Mouse (Mus musculus): Measurements from ENCODE around the gene Aspscr1. TPM values are rescaled to one million over a fixed set of nuclear protein-coding genes. Genes with fewer than 3 reads are reported as not detected.

Aspscr1 gene
- polyA plus RNA-seq (2015; fragmentation: Nextera tagmentation; extraction: Ambion mirVana), result 128 and 129 TPM in 2 replicates

- peak; percentile 97 for ATAC-seq (ENCODE audit: low FRiP score, low read depth)
- WGBS, result 1% methylated on average over 83 of the region's 83 CpGs
Observed at GRCm38 (mm10) chr11:120672687-120673593, at the start of gene Aspscr1. Gene Aspscr1 (plus strand): TSS chr11:120672973.

GRCm38 (mm10) chr11:120623961-120624679, 48.7 kb upstream of the Aspscr1 start:
- peak; percentile 55; the same call in 1 of the 2 replicates for ATAC-seq (ENCODE audit: low FRiP score, low read depth)
- WGBS, result 13% methylated on average over 30 of the region's 30 CpGs
- H3K27ac ChIP-seq, result peak overlapping the region; percentile 8; the same call in 1 of the 2 replicates
- H3K9me3 ChIP-seq, result no peaks in the 10 kb centered on the region
- H3K9ac ChIP-seq, result peak overlapping the region; percentile 76
- H3K27me3 ChIP-seq, result no peaks in the 10 kb centered on the region
- peaks cover 60% of the 10 kb centered on the region for H3K36me3 ChIP-seq
- peak overlapping the region; percentile 100 for H3K4me2 ChIP-seq (replicated peaks)
- peak overlapping the region; percentile 96 for H3K4me3 ChIP-seq
- H3K4me1 ChIP-seq, result peaks cover 17% of the 10 kb centered on the region

More at GRCm38 (mm10) chr11:120672687-120673593, at the start of gene Aspscr1:
- no peaks in the 10 kb centered on the region for H3K9me3 ChIP-seq
- peak within 1 kb of the TSS; percentile 76 for H3K9ac ChIP-seq
- peaks cover 23% of the 10 kb centered on the region for H3K36me3 ChIP-seq
- peak within 1 kb of the TSS; percentile 72 for H3K4me3 ChIP-seq
- H3K4me2 ChIP-seq (replicated peaks), result peak within 1 kb of the TSS; percentile 89
- peaks cover 16% of the 10 kb centered on the region for H3K4me1 ChIP-seq
- H3K27me3 ChIP-seq, result no peaks in the 10 kb centered on the region
- peak within 1 kb of the TSS; percentile 79 for H3K27ac ChIP-seq

- H3K27ac ChIP-seq, result peak overlapping the region; percentile 8; the same call in 1 of the 2 replicates
- peaks cover 62% of the 10 kb centered on the region for H3K36me3 ChIP-seq
- H3K27me3 ChIP-seq, result no peaks in the 10 kb centered on the region
- peak overlapping the region; percentile 100 for H3K4me2 ChIP-seq (replicated peaks)
- H3K9ac ChIP-seq, result peak overlapping the region; percentile 76
- H3K9me3 ChIP-seq, result no peaks in the 10 kb centered on the region
- peak overlapping the region; percentile 96 for H3K4me3 ChIP-seq
- ATAC-seq (ENCODE audit: low FRiP score, low read depth), result peak; percentile 81
- peaks cover 18% of the 10 kb centered on the region for H3K4me1 ChIP-seq
- WGBS, result under 1% methylated on average over 53 of the region's 53 CpGs
Observed at GRCm38 (mm10) chr11:120624680-120625111, 48.1 kb upstream of the Aspscr1 start.

GRCm38 (mm10) chr11:120625152-120625775, 47.5 kb upstream of the Aspscr1 start, which contains the start of gene Sirt7:
Gene Sirt7 (minus strand): TSS chr11:120625240.
- H3K27ac ChIP-seq, result peak within 1 kb of the TSS; percentile 61
- peak within 1 kb of the TSS; percentile 76 for H3K9ac ChIP-seq
- peak within 1 kb of the TSS; percentile 96 for H3K4me3 ChIP-seq
- H3K4me1 ChIP-seq, result peaks cover 24% of the 10 kb centered on the region
- WGBS, result 17% methylated on average over 5 of the region's 5 CpGs
- no peaks in the 10 kb centered on the region for H3K9me3 ChIP-seq
- H3K27me3 ChIP-seq, result no peaks in the 10 kb centered on the region
- peak; percentile 25; the same call in 1 of the 2 replicates for ATAC-seq (ENCODE audit: low FRiP score, low read depth)
- peak within 1 kb of the TSS; percentile 100 for H3K4me2 ChIP-seq (replicated peaks)
- peaks cover 58% of the 10 kb centered on the region for H3K36me3 ChIP-seq

- H3K4me3 ChIP-seq, result no peak overlapping the region
- no peak overlapping the region for H3K27ac ChIP-seq
- no peak for ATAC-seq (ENCODE audit: low FRiP score, low read depth)
- no peaks in the 10 kb centered on the region for H3K27me3 ChIP-seq
- 93% methylated on average over 11 of the region's 11 CpGs for WGBS
- no peaks in the 10 kb centered on the region for H3K9me3 ChIP-seq
- no peak overlapping the region for H3K4me2 ChIP-seq (replicated peaks)
- H3K36me3 ChIP-seq, result peaks cover 42% of the 10 kb centered on the region
- no peak overlapping the region for H3K9ac ChIP-seq
- H3K4me1 ChIP-seq, result peaks cover 40% of the 10 kb centered on the region
Observed at GRCm38 (mm10) chr11:120626785-120627467, 45.8 kb upstream of the Aspscr1 start.

- WGBS, result 80% methylated on average over 22 of the region's 22 CpGs
- Histone ChIP-seq H3K4me2 (replicated peaks) (no peak overlapping the region), H3K9me3 (no peaks in the 10 kb centered on the region), H3K27me3 (no peaks in the 10 kb centered on the region), H3K36me3 (peaks cover 35% of the 10 kb centered on the region), H3K4me3 (no peak overlapping the region), H3K27ac (no peak overlapping the region), H3K4me1 (peaks cover 46% of the 10 kb centered on the region), H3K9ac (no peak overlapping the region)
- no peak for ATAC-seq (ENCODE audit: low FRiP score, low read depth)
Observed at GRCm38 (mm10) chr11:120627468-120628300, 45.1 kb upstream of the Aspscr1 start.

GRCm38 (mm10) chr11:120628601-120629340, 44.0 kb upstream of the Aspscr1 start:
- no peak for ATAC-seq (ENCODE audit: low FRiP score, low read depth)
- Histone ChIP-seq H3K4me2 (replicated peaks) (0 out of 2 replicates have a peak overlapping the region, but pooled peaks have one; percentile 11), H3K9me3 (no peaks in the 10 kb centered on the region), H3K9ac (0 out of 2 replicates have a peak overlapping the region, but pooled peaks have one; percentile 19), H3K36me3 (peaks cover 30% of the 10 kb centered on the region), H3K27ac (no peak overlapping the region), H3K4me1 (peaks cover 45% of the 10 kb centered on the region), H3K4me3 (no peak overlapping the region), H3K27me3 (no peaks in the 10 kb centered on the region)
- WGBS, result 94% methylated on average over 23 of the region's 23 CpGs

- H3K4me1 ChIP-seq, result peaks cover 43% of the 10 kb centered on the region
- peaks cover 30% of the 10 kb centered on the region for H3K36me3 ChIP-seq
- WGBS, result 81% methylated on average over 23 of the region's 23 CpGs
- no peak for ATAC-seq (ENCODE audit: low FRiP score, low read depth)
- no peaks in the 10 kb centered on the region for H3K27me3 ChIP-seq
- no peak overlapping the region for H3K27ac ChIP-seq
- no peaks in the 10 kb centered on the region for H3K9me3 ChIP-seq
- no peak overlapping the region for H3K4me3 ChIP-seq
- 0 out of 2 replicates have a peak overlapping the region, but pooled peaks have one; percentile 19 for H3K9ac ChIP-seq
- H3K4me2 ChIP-seq (replicated peaks), result peak overlapping the region; percentile 11; the same call in 1 of the 2 replicates
Observed at GRCm38 (mm10) chr11:120629341-120629730, 43.4 kb upstream of the Aspscr1 start.

- Histone ChIP-seq H3K4me1 (peaks cover 42% of the 10 kb centered on the region), H3K9me3 (no peaks in the 10 kb centered on the region), H3K27me3 (no peaks in the 10 kb centered on the region), H3K4me2 (replicated peaks) (peak overlapping the region; percentile 25), H3K27ac (no peak overlapping the region), H3K9ac (peak overlapping the region; percentile 55), H3K36me3 (peaks cover 30% of the 10 kb centered on the region), H3K4me3 (no peak overlapping the region)
- WGBS, result 53% methylated on average over 7 of the region's 7 CpGs
- no peak for ATAC-seq (ENCODE audit: low FRiP score, low read depth)
Observed at GRCm38 (mm10) chr11:120629911-120630310, 42.9 kb upstream of the Aspscr1 start.

GRCm38 (mm10) chr11:120630401-120630871, 42.3 kb upstream of the Aspscr1 start:
- Histone ChIP-seq H3K27me3 (no peaks in the 10 kb centered on the region), H3K36me3 (peaks cover 30% of the 10 kb centered on the region), H3K4me3 (no peak overlapping the region), H3K9me3 (no peaks in the 10 kb centered on the region), H3K4me1 (peaks cover 37% of the 10 kb centered on the region), H3K9ac (peak overlapping the region; percentile 55), H3K4me2 (replicated peaks) (peak overlapping the region; percentile 25), H3K27ac (peak overlapping the region; percentile 18; the same call in 1 of the 2 replicates)
- 71% methylated on average over 5 of the region's 5 CpGs for whole genome bisulfite sequencing
- no peak for ATAC-seq (ENCODE audit: low FRiP score, low read depth)

All from limb, embryonic 13.5 days (tissue).